Mouse (Mus musculus) right cerebral cortex, postnatal 25 days (tissue): ENCODE results near the gene Lamtor2.
A peak's percentile ranks its signal among the peaks of the same experiment; 100 is the strongest.

Source experiments
- DNase-seq: peaks from one replicate; pipeline ENCODE4 v3.0.0; 2022

Gene Lamtor2

DNA sequence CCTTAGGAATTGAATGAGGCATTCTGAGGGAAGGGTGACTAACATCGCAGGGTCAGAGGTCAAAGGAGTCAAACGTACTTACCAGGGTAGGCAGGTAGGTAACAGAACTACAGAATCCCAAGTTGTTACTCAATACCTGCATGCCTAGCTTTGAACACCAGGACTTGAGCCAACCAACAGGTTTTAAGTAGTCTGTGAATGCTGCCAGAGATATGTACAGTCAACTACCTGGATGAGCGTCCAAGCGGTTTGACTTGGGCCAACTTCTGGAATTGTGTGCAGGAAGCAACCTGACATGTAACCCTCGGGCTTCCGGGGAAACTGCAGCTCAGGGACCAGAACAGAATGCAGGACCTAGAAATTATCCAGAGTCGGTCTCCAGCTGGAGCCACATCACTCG lies 29.8 kb downstream of the Lamtor2 start:
- DNase-seq = no peak

DNA sequence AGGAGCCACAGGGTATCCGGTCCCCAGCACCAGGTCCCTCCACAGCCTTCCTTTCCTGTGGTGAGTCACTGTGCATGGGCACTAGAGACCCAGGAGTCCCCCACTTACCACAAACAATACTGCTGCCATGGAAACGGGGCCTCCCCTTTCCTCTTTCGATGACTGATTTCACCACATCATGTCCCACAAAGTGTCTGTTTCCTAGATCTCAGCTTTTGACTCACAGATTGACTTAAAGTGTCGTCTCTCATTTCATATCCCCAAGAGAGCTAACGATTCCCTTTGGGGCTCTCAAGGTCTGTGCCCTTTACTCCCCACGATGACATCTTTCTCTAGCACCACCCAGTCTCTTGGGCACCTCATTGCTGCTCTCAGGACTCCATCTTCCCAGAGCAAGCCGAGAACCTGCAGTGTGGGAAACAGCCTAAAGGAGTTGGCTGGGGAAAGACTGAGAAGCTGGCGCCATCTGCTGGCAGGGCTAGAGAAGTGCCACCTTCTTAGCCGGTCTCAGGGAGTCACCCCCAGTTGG lies 31.0 kb downstream of the Lamtor2 start:
- DNase-seq = peak; percentile 64

DNA sequence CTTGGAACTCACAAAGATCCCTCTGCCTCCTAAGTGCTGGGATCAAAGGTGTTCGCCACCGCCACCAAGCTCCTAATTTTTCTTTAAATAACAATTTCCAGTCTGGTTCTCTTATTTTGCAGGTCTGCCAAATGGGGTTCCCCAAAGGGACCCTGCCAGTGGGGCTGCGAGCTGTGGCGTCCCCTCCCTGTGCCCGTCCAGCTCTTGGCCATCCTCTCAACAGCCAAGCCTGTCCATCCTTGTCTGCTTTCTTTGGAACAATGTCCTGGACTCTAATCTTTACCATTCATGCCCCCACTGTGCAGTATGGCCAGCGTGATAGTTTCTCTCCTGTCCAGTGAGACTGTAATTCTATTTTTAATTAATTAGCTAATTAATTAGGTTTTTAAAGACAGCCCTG lies 31.7 kb downstream of the Lamtor2 start:
- DNase-seq = no peak

DNA sequence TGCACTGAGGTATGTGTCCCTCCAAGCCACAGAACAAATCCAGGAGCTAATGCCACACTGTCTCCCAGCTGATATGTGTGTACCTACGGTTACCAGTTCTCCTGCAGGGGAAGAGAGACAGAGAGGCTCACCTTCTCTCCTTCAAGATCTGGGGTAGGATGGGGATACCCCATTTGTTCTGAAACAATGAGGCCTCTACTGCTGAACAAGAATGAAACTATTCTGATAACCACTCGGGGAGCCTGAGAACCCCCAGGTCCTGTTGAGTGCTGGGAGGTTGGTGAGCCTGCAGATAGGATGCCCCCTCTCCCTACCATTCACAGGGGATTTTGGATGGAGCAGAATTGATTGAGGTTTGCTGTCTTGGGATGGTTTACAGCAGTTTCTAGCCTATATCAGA lies 32.8 kb downstream of the Lamtor2 start:
- DNase-seq = no peak

DNA sequence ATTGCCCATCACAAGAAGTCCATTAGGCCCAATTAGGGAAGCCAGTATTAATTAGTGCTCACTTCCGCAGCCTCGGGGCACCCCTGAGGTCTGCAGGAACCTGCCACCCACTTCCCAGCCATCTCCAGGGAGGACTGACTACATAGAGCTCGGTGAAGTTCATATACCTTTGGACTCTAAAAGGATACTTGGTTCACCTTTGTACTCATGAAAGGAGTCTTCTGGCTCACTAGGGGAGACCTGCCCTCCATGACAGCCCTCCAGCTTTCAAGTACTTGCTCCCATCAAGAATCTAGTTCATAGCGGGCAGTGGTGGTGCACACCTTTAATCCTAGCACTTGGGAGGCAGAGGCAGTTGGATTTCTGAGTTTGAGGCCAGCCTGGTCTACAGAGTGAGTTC lies 34.5 kb downstream of the Lamtor2 start:
- DNase-seq = no peak

DNA sequence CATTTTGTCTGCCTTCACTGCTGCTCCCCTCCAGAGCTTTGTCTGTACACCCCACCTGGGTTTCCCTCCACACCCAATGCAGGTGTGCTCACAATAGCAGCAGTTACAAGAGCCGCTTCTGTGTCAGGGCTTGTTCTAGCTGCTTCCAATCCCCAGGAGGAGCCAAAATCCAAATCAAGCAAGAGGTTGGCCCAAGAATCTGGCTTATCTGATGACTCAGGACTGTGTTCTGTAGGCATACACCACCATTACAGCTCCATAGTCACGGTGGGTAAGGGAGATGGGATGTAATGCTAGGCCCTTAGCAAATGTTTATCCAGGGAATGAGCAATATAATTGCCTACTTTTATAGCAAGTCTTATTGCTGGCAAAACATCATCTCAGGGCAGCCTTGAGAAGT lies 36.5 kb downstream of the Lamtor2 start:
- DNase-seq = no peak

DNA sequence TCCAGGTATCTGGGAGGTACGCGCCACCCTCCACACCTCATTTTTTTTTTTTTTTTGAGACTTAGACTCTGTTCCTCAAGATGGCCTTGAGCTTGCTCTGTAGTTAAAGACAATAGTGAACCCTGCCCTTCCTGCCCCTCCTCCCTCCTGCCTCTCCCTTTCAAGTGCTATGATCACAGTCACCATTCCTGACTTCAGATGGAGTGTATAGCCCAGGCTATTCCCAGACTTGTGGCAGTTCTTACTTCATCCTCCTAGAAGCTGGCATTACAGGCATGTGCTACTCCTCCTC lies 37.8 kb downstream of the Lamtor2 start:
- DNase-seq = no peak

DNA sequence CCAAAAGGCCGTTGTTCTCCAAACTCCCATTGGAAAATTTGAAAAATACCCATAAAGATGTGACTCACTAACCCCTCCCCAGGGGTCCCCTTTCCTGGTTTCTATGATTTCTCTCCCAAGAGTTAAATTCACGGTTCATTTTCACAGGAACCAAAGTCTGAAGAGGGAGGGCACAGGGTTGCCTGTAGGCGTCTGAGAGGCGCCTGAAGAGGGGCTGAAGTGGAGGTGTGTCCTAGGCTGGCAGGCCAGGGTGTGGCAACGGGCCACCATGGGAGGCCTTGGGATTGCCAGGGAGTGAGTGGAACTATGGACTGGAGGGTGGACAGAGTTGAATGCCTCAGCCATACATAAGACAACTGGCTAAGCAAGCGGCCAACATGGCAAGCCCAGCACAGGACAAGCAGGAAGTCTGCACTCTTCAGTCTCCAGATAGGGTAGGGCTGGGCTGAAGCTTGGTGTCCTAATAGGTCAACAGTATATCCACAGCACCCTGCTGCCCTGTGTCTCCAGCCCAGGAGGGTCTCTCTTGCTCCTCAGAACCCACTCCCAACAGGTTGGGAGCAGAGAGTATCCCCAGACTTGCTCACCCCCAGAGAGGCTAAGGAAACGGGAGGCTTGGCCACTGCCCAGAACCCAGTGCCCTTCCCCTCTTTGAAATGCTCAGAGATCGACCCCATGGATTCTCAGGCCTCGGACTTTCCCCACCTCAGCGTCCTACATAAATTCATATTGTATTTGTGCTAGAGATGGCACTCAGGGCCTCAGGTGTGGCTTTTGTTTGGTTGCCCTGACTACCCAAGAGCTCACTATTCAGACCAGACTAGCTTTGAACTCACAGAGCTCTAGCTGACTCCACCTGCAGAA lies 38.4 kb downstream of the Lamtor2 start:
- DNase-seq = no peak

DNA sequence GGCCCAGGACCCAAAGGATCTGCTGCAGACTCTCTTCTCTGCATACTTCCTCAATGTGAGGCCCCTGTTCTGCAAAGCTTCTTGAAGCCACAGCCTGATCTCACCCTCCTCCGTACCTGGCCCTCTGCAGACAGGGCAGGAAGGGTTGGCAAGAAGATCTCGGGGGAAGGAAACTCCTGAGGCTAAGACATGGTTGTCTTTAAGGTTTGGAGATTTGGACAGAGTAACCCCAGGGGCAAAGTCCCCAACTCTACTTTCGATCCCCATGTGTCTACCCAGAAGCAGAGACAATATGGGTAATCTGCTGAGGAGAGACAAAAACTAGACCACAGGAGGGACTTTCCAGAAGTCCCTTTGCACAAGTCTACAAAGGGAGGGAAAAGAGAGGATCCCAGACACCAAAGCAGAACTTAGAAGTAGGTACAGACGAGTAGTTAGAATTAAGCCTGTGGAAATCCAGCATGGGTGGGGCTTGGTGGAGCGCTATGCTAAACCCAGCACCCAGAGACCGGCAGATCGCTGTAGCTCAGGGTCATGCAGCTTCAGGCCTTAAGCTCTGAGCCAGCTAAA lies 39.2 kb downstream of the Lamtor2 start:
- no peak for DNase-seq

DNA sequence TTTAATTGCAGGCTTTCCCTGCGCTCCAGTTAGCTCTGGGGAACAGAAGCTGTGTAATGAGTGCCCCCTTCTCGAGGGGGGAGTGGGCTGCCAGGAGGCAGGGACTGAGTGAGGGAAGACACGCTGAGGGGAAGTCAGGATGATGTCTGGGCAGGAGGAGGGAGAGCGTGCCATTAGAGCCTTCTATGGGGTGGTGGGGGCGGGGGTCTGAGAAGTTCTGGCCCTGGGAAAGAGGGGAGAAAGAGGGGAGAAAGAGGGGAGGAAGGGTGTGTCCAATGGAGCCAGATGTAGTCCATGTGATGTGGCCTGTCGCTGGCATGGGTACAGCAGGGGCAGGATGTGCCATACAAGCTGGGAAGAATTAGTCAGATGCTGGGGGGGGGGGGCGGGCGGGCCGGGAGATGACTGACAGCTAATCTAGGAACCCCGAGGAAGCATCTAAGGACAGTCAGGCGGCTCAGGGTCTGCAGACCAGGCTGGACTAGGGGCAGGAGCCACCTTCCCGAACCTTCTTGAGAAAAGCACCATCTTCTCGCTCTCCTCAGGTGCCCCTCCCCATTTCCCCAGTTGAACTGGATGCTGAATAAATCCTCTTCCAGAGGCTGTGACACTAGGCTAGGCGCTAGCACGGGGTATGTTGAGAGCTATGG lies 39.9 kb downstream of the Lamtor2 start:
- DNase-seq = no peak

DNA sequence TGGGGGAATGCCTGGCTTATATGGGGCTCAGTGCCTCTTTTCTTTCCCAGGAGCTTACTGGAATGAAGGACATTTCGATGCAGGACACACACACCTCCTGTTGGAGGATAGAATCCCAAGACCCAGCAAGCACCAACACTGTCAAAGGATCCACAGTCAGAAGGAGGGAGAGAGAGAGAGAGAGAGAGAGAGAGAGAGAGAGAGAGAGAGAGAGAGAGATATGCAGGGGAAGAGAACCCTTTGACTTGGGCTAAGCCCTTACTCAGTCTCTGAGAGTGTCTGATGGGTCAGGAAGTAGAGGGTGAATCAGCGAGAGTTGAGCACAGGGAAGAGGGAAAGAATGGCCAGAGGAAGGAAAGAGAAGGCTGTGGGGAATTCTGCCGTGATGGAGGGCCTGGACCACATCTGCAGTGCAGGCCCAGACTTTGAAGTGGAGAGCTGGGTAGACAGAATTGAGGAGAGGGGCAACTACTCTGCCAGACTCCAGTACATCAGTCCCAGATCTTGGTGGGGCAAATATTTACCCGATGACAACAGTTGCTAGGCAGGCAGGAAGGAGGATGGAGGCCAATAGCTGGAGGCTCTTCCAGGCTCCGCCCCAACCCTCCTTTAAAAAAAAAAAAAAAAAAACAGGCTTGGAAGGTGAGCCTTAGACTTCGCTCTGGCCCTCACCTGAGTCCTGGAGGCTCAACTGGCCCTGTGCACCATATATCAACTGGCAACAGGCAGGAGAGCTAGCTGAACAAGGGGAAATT lies 40.6 kb downstream of the Lamtor2 start:
- no peak for DNase-seq

DNA sequence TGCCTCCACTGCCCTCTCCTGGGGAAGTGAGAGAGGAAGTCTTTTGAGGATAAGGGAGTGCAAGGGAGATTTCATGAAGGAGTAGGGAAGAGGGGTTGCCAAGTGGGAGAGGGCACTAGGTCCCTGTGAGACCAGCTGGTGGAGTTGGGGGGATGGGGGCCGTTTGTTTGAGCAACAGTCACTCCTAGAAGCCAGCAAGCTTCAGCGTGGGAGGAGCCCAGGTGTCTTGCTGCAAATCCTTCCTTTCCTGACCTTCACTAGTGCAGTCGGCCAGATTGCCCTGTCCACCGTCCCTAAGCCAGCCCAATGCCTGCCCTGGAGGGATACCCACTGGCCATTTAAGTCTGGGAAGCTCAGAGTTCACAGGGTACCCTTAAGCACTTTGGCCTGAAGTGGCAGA lies 41.3 kb downstream of the Lamtor2 start:
- no peak for DNase-seq

DNA sequence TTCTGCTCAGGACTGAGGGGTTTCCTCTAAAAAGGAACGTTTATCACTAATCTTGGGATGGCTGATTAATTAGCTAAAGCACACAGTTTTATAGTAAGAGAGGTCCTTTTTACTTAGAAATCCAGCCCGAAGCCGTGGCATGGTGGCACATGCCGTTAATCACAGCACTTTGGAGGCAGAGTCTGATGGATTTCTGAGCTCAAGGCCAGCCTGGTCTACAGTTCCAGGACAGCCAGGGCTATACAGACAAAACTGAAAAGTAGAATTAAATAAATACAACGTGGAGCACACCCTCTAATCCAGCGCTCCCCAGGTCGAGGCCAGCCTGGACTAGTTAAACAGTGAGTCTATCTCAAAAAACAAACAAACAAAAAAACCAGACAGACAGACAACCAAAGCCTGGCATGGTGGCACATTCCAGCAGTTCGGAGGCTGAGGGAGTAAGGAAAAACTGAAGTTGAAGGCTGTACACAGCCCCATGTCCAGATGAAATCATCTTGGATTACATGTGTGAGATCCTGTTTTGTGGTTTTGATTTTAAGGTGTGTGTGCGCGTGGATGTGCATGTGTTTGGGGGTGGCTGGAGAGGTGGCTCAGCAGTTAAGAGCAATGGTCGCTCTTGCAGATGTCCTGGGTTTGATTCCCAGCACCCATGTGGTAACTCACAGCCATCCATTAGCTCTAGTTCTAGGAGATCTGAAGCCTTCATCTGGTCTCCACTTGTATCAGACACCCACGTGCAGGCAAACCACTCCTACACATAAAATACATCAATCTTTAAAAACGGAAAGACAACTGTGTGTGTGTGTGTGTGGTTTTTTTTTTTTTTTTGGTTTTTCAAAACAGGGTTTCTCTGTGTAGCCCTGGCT lies 42.2 kb downstream of the Lamtor2 start:
- no peak for DNase-seq

DNA sequence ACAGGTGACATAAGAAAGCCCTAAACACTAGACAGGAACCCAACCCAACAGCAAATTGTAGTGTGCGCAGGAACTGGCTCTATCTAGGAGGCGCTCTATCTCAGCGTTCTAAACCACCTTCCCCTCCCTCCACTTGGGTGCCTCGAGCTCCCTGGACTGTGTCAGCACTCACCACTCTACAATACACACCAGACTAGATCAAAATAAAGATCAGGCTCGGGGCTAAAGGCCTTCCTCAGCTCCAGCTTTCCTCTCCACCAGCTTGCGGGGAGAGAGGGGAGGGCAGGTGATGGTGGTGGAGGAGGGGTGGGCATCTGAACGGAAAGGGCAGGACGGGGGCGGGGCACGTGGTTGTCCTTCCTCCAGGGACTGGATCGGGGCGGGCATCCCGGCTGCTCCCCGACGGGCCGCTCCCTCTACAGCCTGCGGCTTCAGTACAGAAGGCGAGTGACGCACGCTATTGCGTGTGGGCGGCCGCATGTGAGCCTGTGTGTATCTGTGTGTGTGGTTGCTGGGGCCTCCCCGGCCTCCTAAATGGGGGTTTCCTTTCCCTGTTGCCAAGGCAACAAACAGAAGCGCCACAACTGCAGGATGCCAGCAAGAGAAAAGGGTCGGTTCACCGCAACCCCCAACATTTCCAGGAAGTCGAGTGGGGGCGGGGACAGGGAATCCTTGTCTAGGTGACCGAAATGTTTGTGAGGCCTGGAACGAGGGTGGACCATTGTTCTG lies 43.0 kb downstream of the Lamtor2 start, which contains the start of gene Lmna:
Gene Lmna, minus strand, starts transcription at position 265 of the 729 bp plus-strand sequence.
- DNase-seq = peak; percentile 90

DNA sequence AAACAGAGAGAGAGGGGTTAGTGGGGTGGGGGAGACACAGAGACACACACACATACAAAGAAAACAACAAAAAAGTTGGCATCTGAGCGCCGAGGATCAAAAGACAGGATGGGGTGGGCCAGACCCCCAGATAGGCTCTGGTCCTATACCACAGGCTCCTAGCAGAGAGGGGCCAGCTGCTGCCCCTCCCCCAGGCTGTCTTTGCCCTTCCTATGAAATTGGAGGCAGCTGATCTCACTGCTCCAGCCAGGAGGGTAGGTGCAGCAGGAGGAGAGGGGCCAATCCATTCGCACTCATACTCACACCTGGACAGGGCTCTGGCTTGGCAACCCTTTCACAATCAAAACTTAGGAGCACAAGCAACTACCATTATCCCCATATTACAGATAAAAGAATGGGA lies 43.6 kb downstream of the Lamtor2 start:
- no peak for DNase-seq

DNA sequence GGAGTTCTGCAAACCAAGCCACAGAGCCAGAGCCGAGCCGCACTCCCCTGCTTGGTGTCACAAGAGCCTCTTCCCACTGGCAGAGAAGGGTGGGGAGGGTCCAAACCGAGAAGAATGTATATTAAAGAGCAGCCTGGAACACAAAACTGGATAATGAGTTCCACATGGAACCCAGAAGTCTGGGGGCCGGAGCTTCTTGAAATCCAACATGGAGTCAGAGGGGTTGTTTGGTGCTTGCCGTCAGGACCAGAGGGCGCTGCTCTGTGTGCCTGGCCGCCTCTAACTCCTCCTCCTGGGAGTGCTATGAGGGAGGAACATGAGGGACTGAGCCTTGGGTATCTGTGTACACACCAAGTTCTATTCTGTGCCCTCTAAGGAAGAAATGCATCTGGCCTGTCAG lies 47.1 kb downstream of the Lamtor2 start:
- no peak for DNase-seq

DNA sequence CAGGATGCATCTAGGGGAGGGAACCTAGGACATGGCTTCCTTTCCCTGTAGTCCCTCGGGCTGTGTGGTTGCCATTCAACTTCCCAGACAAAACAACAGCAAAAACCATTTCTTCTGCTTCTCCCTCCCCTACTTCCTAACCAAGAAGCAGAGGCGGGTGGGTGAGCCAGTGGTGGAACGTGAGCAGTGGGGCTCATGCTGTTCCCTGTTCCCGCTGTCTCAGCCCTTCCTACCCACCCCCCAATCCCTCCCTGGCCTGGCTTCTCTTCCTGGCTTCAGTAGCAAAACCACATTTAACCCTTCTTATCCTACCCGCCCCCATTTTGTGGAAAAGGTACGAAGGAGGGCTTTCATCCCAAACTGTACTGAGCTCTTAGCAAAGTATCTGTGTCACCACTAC lies 47.8 kb downstream of the Lamtor2 start:
- DNase-seq = no peak

DNA sequence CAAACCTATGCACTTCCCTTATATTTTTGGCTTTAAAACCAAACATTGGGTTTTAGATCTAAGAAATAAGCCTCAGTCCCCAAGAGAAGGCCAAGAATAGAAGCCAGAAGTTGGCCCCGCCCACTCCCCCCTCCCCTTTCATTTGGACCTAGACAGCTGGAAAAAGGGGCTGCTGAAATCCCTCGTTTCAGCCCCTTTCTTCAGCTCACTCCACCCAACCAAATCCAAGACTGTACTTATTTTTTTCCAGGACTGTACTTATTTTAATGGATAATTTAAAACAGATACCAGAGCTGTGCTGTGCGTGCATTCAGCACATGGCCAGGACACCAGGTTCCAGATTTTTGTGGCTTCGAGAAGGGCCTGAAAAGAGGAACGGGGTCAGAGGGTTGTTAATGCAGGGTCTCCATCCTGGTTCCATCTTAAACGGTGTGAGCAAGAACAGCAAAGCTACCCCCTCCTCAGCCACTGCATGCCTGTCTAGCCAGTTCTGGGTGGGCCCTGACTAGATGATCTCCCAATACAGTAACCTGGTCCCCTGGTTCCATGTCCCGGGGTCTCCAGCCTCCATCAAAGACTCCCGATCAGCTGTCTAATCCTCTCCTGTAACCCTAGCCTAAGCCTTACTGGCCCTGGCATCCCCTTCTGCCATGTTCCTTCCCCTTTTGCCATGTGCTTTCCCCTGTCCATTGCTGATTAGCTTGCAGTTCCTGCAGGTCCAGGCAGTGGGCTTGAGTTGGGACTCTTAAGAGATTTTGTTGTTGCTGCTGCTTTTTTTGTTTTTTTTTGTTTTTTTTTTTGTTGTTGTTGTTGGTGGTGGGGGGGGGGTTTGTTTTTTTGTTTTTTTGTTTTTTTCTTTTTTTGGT lies 48.8 kb downstream of the Lamtor2 start:
- no peak for DNase-seq

DNA sequence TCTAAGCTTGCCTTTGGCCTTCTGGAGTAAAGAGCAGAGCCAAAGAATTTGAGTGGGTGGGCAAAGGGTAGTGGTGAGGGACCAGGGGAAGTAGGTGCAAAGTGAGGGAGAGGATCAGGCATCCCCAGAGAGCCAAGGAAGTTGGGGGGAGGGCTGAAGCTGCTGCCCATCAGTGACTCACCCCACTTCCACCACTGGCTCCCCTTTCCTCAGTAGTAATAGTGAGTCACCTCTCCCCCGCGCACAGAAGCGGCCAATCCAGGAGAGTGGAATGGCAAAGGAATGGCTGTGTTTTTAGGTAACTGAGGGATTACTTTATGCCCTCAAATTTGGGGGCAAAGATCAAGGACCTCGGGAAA lies 49.4 kb downstream of the Lamtor2 start:
- no peak for DNase-seq

DNA sequence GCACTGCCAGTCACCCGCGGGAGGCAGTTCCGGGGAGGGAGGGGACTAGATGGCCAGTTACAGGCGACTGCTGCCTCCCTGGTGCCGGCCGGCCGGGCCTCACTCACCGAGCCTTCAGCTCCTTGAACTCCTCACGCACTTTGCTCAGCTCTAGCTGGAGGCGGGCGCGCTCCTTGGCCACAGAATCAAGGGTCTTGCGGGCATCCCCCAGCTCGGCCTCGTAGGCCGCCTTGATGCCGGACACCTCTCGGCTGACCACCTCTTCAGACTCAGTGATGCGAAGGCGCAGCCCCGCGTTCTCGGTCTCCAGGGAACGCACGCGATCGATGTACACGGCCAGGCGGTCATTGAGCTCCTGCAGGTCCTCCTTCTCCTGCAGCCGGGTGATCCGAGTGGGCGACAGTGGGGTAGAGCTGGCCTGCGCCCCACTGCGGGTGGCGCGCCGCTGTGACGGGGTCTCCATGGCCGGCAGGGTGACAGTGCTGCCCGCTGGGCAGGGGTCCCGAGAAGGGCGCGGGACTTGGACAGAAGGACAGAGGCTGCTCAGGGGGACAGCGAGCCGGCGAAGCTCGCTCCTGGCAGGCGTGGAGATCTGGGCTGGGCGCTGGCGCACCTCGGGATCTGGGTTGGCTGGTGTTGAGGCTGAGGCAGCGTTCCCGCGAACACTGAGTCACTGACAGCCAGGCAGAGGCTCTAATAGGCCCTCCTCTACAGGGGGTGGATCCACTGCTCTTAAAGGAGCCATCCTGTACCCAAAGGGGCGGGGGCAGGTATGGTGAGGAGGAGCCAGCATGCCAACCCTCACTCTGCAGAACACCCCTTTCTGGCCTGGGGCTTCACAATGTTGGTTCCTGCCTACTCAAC lies 50.0 kb downstream of the Lamtor2 start:
- DNase-seq = peak; percentile 91
